In genomic region chr7:144760228-144760627, GRCm38 (mm10) we compare ENCODE assay signal across 18 mouse cellular contexts. TPM values are rescaled to one million over a fixed set of nuclear protein-coding genes. Genes with fewer than 3 reads are reported as not detected.
DNase-seq lines count a peak whose midpoint lies in the region; ATAC-seq and TF ChIP-seq lines count a peak whose summit lies in the region.
"Had no signal": no experiment of that assay in that cellular context is flagged by ENCODE, and none has a peak within 500 bp of the region (broad histone marks: within the 10 kb centered on the region; RNA-seq: fewer than 3 reads in every experiment).

No protein-coding gene starts in this region.

- no peak for DNase-seq in hindbrain, embryonic 10.5 days (ENCODE audit: low spot score)
- DNase-seq in hindbrain, embryonic 11.5 days (ENCODE audit: low spot score): no peak
- peak; percentile 22 for DNase-seq in NIH3T3 (ENCODE audit: low read depth)
- DNase-seq in embryonic facial prominence, embryonic 10.5 days (ENCODE audit: low spot score): no peak
- no peak for DNase-seq in embryo, embryonic 10.5 days (ENCODE audit: low spot score)
- DNase-seq in cerebellum, adult 2 months: no peak
- DNase-seq: adrenal gland, adult 2 months; cerebellum, postnatal 36 days; gastrocnemius, postnatal 25 days; heart, adult 2 months; heart, postnatal 36 days; liver, embryonic 13.5 days; lung, embryonic 14.5 days; right cerebral cortex, adult 18-20 months; thymus, postnatal 14 days had no signal

- peak overlapping the region; percentile 51; the same call in 1 of the 2 replicates for H3K27ac ChIP-seq in hindbrain, embryonic 10.5 days
- H3K27ac ChIP-seq in hindbrain, embryonic 11.5 days (ENCODE audit: low read depth, low read length): no peak overlapping the region
- H3K27ac ChIP-seq in embryonic facial prominence, embryonic 10.5 days (replicated peaks): peak overlapping the region; percentile 42; the same call in 1 of the 2 replicates
- H3K27ac ChIP-seq in hindbrain, embryonic 16.5 days (ENCODE audit: low read depth, low read length): peak overlapping the region; percentile 32; the same call in 1 of the 2 replicates
- H3K27ac ChIP-seq in cerebellum, adult 2 months (ENCODE audit: insufficient read depth, low read length): no peak overlapping the region
- H3K27ac ChIP-seq: heart, adult 2 months; limb, embryonic 13.5 days; liver, embryonic 13.5 days had no signal

- no peak for TF ChIP-seq POLR2A in cerebellum, adult 2 months (IDR thresholded peaks at IDR 0.05; ENCODE audit: borderline replicate concordance, insufficient read depth, low read length)

- H3K27me3 ChIP-seq in hindbrain, embryonic 10.5 days (ENCODE audit: insufficient read depth, poor library complexity, severe bottlenecking): peaks cover 23% of the 10 kb centered on the region; the same call in 1 of the 2 replicates
- H3K27me3 ChIP-seq in hindbrain, embryonic 11.5 days (ENCODE audit: control insufficient read depth, insufficient read depth, low read length): no peaks in the 10 kb centered on the region
- peaks cover 14% of the 10 kb centered on the region for H3K27me3 ChIP-seq in embryonic facial prominence, embryonic 10.5 days (replicated peaks; ENCODE audit: low read depth, poor library complexity, severe bottlenecking)
- no peaks in the 10 kb centered on the region for H3K27me3 ChIP-seq in hindbrain, embryonic 16.5 days (replicated peaks; ENCODE audit: control insufficient read depth, insufficient read depth, low read length)
- H3K27me3 ChIP-seq in cerebellum, adult 2 months (ENCODE audit: control insufficient read depth, insufficient read depth, low read length): no peaks in the 10 kb centered on the region
- H3K27me3 ChIP-seq: limb, embryonic 13.5 days had no signal

- no peak for TF ChIP-seq CTCF in cerebellum, adult 2 months (IDR thresholded peaks at IDR 0.05; ENCODE audit: borderline replicate concordance, insufficient read depth, low read depth, low read length)

- no peak overlapping the region for H3K4me3 ChIP-seq in hindbrain, embryonic 10.5 days
- H3K4me3 ChIP-seq in hindbrain, embryonic 11.5 days (ENCODE audit: low read depth, low read length): no peak overlapping the region
- no peak overlapping the region for H3K4me3 ChIP-seq in embryonic facial prominence, embryonic 10.5 days
- no peak overlapping the region for H3K4me3 ChIP-seq in hindbrain, embryonic 16.5 days (ENCODE audit: low read length)
- H3K4me3 ChIP-seq in cerebellum, adult 2 months (replicated peaks; ENCODE audit: insufficient read depth, low read depth, low read length): no peak overlapping the region
- H3K4me3 ChIP-seq: heart, adult 2 months; limb, embryonic 13.5 days; liver, embryonic 13.5 days had no signal

- H3K9me3 ChIP-seq in hindbrain, embryonic 10.5 days: no peaks in the 10 kb centered on the region
- no peaks in the 10 kb centered on the region for H3K9me3 ChIP-seq in hindbrain, embryonic 11.5 days (ENCODE audit: control insufficient read depth, low read length)
- H3K9me3 ChIP-seq in embryonic facial prominence, embryonic 10.5 days: no peaks in the 10 kb centered on the region
- H3K9me3 ChIP-seq in hindbrain, embryonic 16.5 days (ENCODE audit: control insufficient read depth, low read length): no peaks in the 10 kb centered on the region
- H3K9me3 ChIP-seq: limb, embryonic 13.5 days; liver, embryonic 13.5 days had no signal

- H3K36me3 ChIP-seq in hindbrain, embryonic 10.5 days: no peaks in the 10 kb centered on the region
- H3K36me3 ChIP-seq in hindbrain, embryonic 11.5 days (ENCODE audit: control insufficient read depth, insufficient read depth, low read length): no peaks in the 10 kb centered on the region
- no peaks in the 10 kb centered on the region for H3K36me3 ChIP-seq in embryonic facial prominence, embryonic 10.5 days (replicated peaks)
- H3K36me3 ChIP-seq in hindbrain, embryonic 16.5 days (ENCODE audit: control insufficient read depth, insufficient read depth, low read length): no peaks in the 10 kb centered on the region
- H3K36me3 ChIP-seq: limb, embryonic 13.5 days; liver, embryonic 13.5 days had no signal

- no peak overlapping the region for H3K9ac ChIP-seq in hindbrain, embryonic 11.5 days (ENCODE audit: low read depth, low read length)
- no peak overlapping the region for H3K9ac ChIP-seq in hindbrain, embryonic 16.5 days (ENCODE audit: low read depth, low read length)
- H3K9ac ChIP-seq: limb, embryonic 13.5 days; liver, embryonic 13.5 days; lung, embryonic 14.5 days had no signal

- no peak for ATAC-seq in hindbrain, embryonic 11.5 days (ENCODE audit: low FRiP score)
- peak; percentile 60; the same call in 1 of the 2 replicates for ATAC-seq in hindbrain, embryonic 16.5 days
- ATAC-seq: intestine, embryonic 16.5 days had no signal

- WGBS in hindbrain, embryonic 10.5 days: 66% methylated on average over 9 of the region's 9 CpGs
- 64% methylated on average over 9 of the region's 9 CpGs for WGBS in hindbrain, embryonic 11.5 days
- 67% methylated on average over 9 of the region's 9 CpGs for WGBS in embryonic facial prominence, embryonic 10.5 days
- 46% methylated on average over 9 of the region's 9 CpGs for WGBS in hindbrain, embryonic 16.5 days
- WGBS in cerebellum, adult 2 months: 51% methylated on average over 9 of the region's 9 CpGs

- peaks cover 42% of the 10 kb centered on the region for H3K4me1 ChIP-seq in hindbrain, embryonic 10.5 days (replicated peaks)
- 0 out of 2 replicates have a peak, but pooled peaks cover 2% of the 10 kb centered on the region for H3K4me1 ChIP-seq in hindbrain, embryonic 11.5 days (replicated peaks; ENCODE audit: control insufficient read depth, insufficient read depth, low read length)
- peaks cover 24% of the 10 kb centered on the region for H3K4me1 ChIP-seq in embryonic facial prominence, embryonic 10.5 days
- H3K4me1 ChIP-seq in hindbrain, embryonic 16.5 days (ENCODE audit: control insufficient read depth, insufficient read depth, low read depth, low read length): peaks cover 4% of the 10 kb centered on the region; the same call in 1 of the 2 replicates
- peaks cover 17% of the 10 kb centered on the region for H3K4me1 ChIP-seq in cerebellum, adult 2 months (ENCODE audit: control insufficient read depth, insufficient read depth, low read length)

- no peak overlapping the region for H3K4me2 ChIP-seq in hindbrain, embryonic 11.5 days (replicated peaks; ENCODE audit: low read depth, low read length)
- H3K4me2 ChIP-seq in hindbrain, embryonic 16.5 days (ENCODE audit: low read length): no peak overlapping the region
- H3K4me2 ChIP-seq: limb, embryonic 13.5 days; liver, embryonic 13.5 days; lung, embryonic 14.5 days had no signal

RNA-seq across cellular contexts. Expression of gene Ano1, which starts 8.5 kb away (rescaled TPM):
- polyA plus RNA-seq in hindbrain, embryonic 10.5 days (2016; fragmentation: Nextera tagmentation; extraction: Ambion mirVana): 7.4 and 12.9 TPM in 2 replicates
- polyA plus RNA-seq in hindbrain, embryonic 11.5 days (2014; fragmentation: Nextera tagmentation; extraction: Ambion mirVana): 6.2 and 7.1 TPM in 2 replicates
- polyA plus RNA-seq in embryonic facial prominence, embryonic 10.5 days (2016; fragmentation: Nextera tagmentation; extraction: Ambion mirVana): 8.7 and 11.3 TPM in 2 replicates
- 5.2 and 5.7 TPM in 2 replicates for polyA plus RNA-seq in hindbrain, embryonic 16.5 days (2015; fragmentation: Nextera tagmentation; extraction: Ambion mirVana)
- 3.1 and 3.7 TPM in 2 replicates for polyA plus RNA-seq in cerebellum, adult 2 months (2012; rRNA removed)

Comparison
In these comparisons a context has a peak if more than half of its experiments do, and no peak if none do; other contexts are left out.
1. H3K27ac ChIP-seq: peak in hindbrain, embryonic 10.5 days (single experiment), embryonic facial prominence, embryonic 10.5 days (single experiment) and hindbrain, embryonic 16.5 days (single experiment); none in hindbrain, embryonic 11.5 days (single experiment) and cerebellum, adult 2 months (single experiment).